Mouse (Mus musculus): Measurements from ENCODE around the gene Vmn1r59.

- TF ChIP-seq CTCF (IDR thresholded peaks at IDR 0.05; ENCODE audit: extremely low read depth, insufficient read depth, low read length) (no peak), POLR2A (IDR thresholded peaks at IDR 0.05; ENCODE audit: extremely low read depth, insufficient read depth, low read length) (no peak)
Measured at GRCm38 (mm10) chr7:5448627-5449026, 7.9 kb downstream of the Vmn1r59 start.
